Mouse (Mus musculus): ENCODE measurements around the gene Alk.

DNA sequence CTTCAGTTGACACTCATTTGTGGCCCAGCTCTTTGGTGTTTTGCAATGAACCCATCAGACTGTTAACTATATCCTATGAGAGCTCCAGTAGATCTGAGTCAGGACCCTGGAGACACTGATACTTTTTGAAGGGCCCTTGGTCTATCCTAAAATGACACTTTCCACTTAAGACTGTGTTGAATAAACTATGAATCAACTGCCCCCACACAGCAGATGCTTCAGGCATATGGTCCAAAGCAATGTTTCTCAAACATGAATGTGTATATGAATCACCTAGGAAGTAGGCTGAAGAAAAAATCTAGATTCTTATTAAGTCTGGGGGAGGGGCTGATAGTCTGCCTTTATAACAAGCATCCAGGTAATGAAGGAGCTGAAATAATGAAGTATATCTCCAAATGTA, 189.8 kb downstream of the Alk start:
- no peak for TF ChIP-seq CTCF (IDR thresholded peaks at IDR 0.05; ENCODE audit: borderline replicate concordance, control insufficient read depth, extremely low read depth, insufficient read depth, low read length, poor library complexity)
- TF ChIP-seq POLR2A (IDR thresholded peaks at IDR 0.05; ENCODE audit: control insufficient read depth, extremely low read depth, insufficient read depth, low read length, poor library complexity): no peak

Measured in thymus, adult 2 months (tissue).